Mouse (Mus musculus) hindlimb bud, embryonic 11.5 days (tissue): ENCODE data around the gene Spsb2.
"Not testable (repeated sequence)": the region's sequence is repeated elsewhere in the genome, so short reads cannot be mapped to it uniquely, and the experiment has no call there.

ENCODE experiments used
- DNase-seq: peaks from one replicate; pipeline ENCODE4 v3.0.0-alpha.2; 2012; ENCODE audit warnings: low read depth, low spot score; ENCODE audit errors: extremely low spot score

Spsb2 gene

GRCm38 (mm10) chr6:124816611-124817010, 8.2 kb downstream of the Spsb2 start:
- DNase-seq = no peak

- DNase-seq = no peak
Measured at GRCm38 (mm10) chr6:124817125-124817524, 8.7 kb downstream of the Spsb2 start.

- DNase-seq = no peak
Measured at GRCm38 (mm10) chr6:124817563-124817962, 9.1 kb downstream of the Spsb2 start.

GRCm38 (mm10) chr6:124817971-124818370, 9.5 kb downstream of the Spsb2 start:
- DNase-seq = no peak

DNA sequence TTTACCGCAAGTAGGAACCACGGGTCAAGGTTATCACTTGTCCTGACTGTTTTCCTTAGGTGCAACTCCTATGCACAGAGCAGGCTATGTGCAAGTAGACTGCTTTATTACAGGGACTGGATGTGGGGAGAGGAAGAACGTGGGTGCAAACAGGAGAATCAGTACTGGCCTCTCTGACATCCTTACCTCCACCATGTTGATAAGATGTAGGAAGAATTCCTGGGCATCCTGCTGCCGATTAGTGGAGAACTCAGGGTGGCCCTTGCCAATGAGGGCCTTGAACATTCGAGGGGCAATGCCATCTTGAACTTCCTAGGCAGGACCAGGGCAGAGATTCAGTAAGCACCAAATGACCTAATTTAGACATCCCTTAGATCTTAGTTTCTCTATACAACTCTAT, 12.4 kb downstream of the Spsb2 start:
- no peak for DNase-seq

GRCm38 (mm10) chr6:124822049-124822448, 13.6 kb downstream of the Spsb2 start:
- no peak for DNase-seq

- DNase-seq = no peak
Measured at GRCm38 (mm10) chr6:124828101-124828592, 19.7 kb downstream of the Spsb2 start.

- peak; percentile 99 for DNase-seq
Measured at GRCm38 (mm10) chr6:124828868-124829798, 20.7 kb downstream of the Spsb2 start, which contains the start of the genes Usp5 and Cdca3. Gene Usp5 (minus strand): TSS chr6:124829484. Gene Cdca3 (plus strand): TSS chr6:124829547.

- DNase-seq = peak; percentile 92
Measured at GRCm38 (mm10) chr6:124829799-124830700, 21.6 kb downstream of the Spsb2 start.

DNA sequence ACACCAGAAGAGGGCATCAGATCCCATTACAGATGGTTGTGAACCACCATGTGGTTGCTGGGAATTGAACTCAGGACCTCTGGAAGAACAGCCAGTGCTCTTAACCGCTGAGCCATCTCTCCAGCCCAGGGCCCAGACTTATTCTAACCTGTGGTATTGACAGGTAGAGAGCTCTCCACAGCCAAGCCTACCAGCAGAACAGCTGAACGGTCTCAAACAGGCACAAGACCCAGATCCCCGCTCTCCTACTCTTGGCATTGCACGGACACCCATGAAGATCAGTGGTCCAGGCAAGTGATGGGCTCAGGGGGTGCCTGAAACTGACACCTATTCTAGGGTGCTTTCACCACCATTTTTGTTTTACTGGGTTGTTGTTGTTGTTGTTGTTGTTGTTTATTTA, 22.7 kb downstream of the Spsb2 start:
- not testable (repeated sequence) for DNase-seq

DNA sequence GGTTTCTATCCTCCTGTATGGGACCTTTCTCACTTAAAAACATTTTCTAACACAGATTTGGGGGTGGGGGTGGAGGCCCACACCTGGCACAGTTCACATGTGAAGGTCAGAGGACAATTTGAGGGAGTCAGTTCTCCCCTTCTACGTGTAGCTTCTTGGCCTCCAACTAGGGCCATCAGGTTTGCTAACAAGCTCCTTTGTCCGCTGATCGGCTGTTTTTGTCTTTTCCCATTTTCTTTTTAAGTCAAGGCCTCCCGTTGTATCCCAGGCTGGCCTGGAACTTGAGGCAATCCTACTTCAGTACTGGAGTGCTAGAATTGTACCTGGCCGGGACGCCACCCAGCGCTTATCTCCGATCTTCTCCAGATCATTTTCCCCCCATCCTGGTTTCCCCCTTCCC, 23.2 kb downstream of the Spsb2 start:
- DNase-seq = no peak

DNA sequence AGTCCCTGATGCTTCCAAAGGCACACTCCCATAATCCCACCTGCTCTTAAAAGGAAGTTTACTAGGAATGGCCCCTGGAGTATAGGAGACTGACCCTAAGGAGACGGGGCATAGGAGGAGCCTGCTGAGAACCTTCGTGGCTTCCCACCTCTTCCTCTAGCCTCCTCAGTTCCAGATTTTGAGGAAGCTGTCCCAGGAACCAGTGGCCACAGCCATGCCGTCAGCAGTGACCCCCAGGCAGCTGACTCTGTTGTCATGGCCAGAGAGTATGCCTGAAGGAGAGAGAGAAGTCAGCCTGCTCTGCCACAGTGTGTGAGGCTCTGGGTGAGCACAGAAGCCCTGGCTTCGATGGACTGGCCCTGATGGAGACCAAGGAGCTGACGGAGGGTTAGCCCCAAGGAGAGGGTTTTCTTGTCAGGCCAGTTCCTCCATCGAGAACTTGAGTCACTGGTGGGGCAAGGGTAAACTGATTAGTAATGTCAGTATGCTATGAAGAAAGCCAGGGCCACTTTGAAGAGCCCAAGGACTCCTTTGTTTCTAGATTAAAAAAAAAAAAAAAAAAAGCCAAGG, 26.1 kb downstream of the Spsb2 start:
- no peak for DNase-seq

DNA sequence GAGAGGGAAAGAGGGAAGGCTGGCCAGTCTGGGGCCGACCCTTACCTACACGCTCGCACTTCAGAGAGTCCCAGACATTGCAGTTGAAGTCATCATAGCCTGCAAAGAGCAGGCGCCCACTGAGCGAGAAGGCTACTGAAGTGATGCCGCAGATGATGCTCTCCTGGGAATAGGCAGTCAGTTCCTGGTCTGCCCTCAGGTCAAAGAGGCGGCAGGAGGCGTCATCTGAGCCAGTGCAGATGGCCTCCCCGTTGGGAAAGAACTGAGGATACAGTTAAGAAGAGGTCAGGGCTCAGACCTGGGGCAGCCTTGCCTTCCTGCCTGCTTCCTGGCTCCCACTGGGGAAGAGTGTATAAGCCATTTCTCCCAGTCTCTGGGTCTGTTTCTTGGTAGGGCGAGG, 27.1 kb downstream of the Spsb2 start:
- no peak for DNase-seq

GRCm38 (mm10) chr6:124836411-124836810, 27.9 kb downstream of the Spsb2 start:
- no peak for DNase-seq

GRCm38 (mm10) chr6:124839805-124840204, 31.3 kb downstream of the Spsb2 start:
- no peak for DNase-seq

- DNase-seq = no peak
Measured at GRCm38 (mm10) chr6:124840241-124841167, 32.0 kb downstream of the Spsb2 start, which contains the start of gene Gnb3. Gene Gnb3 (minus strand): TSS chr6:124840275.

- peak; percentile 94 for DNase-seq
Measured at GRCm38 (mm10) chr6:124847305-124847704, 38.8 kb downstream of the Spsb2 start.

DNA sequence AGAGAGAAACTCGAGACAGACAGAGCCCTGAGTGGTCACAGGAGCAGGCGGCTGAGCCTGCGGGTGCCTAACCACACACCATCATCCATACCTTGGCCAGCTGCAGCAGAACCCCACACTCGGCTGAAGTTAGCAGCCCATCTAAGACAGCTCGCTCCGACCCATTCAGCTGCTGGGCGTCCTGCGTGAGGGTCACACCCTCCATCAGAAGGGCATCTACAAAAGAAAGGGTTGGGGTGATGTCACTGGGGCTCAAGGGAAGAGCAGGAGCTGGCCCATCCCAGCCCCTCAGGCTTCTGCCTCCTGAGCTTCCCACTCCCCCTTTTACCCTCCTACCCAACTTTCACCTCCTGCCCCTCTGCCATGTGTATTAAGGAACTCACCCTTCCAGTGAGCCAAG, 42.1 kb downstream of the Spsb2 start:
- no peak for DNase-seq

DNA sequence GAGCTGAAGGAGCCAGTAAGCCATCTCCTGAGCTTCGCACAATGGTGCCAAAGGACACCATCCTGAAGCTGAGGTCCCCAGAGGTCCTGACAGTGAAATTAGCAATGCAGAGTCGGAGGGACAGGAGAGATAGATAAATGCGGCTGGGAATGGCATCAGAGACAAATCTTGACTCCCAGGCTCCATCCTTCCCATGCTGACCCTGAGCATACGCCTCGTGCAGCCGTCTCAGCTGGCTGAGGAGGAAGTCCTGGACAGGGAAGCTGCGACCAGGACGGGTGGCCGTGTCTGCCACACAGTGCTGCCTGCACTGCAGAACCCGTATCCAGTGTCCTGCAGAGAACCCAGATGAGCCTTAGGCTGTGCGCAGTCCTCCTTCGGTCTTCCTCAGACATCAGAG, 46.2 kb downstream of the Spsb2 start:
- DNase-seq = no peak

GRCm38 (mm10) chr6:124856321-124856720, 47.9 kb downstream of the Spsb2 start:
- no peak for DNase-seq
